8 mouse cellular contexts compared by ENCODE assay signal in the genomic region with DNA sequence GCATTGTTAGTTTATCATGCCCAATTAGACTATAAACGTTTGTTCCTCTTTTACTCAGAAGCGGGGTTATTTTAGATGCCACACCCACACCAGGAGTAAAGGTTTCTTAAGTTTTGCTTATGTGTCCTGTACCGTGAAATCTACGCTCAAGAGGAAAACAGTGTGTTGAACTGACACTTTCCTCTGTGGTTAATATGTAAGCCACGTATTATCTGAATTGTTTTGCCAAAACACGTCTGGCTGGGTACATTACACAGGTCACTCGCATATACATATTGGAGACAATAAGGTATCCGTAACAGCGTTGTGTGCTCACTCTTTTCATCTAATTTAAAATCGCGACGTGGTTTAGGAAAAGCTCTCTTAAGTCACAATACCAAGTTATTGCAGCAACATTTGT.
DNase-seq lines count a peak whose midpoint lies in the region; ATAC-seq lines count a peak whose summit lies in the region.

No protein-coding gene starts in this region.

- peak overlapping the region; percentile 52; the same call in 1 of the 2 replicates for H3K27ac ChIP-seq in limb, embryonic 13.5 days
- peak overlapping the region; percentile 98 for H3K27ac ChIP-seq in neural tube, embryonic 13.5 days (replicated peaks)

- WGBS in limb, embryonic 13.5 days: 28% methylated on average over 12 of the region's 12 CpGs
- WGBS in neural tube, embryonic 13.5 days: 25% methylated on average over 12 of the region's 12 CpGs

- H3K4me2 ChIP-seq in limb, embryonic 13.5 days (replicated peaks): peak overlapping the region; percentile 67
- H3K4me2 ChIP-seq in neural tube, embryonic 13.5 days: peak overlapping the region; percentile 74

- peak; percentile 7 for ATAC-seq in frontal cortex, adult (ENCODE audit: low TSS enrichment)
- no peak for ATAC-seq in limb, embryonic 13.5 days (ENCODE audit: low FRiP score, low read depth)
- ATAC-seq in neural tube, embryonic 13.5 days (ENCODE audit: low read depth): peak; percentile 22; the same call in 1 of the 2 replicates
- no peak for ATAC-seq in erythroblast, adult 5-6 weeks (replicated peaks; ENCODE audit: low FRiP score, poor library complexity, severe bottlenecking)

- H3K4me1 ChIP-seq in limb, embryonic 13.5 days: peaks cover 20% of the 10 kb centered on the region
- H3K4me1 ChIP-seq in neural tube, embryonic 13.5 days (replicated peaks): peaks cover 14% of the 10 kb centered on the region

- H3K4me3 ChIP-seq in limb, embryonic 13.5 days: peak overlapping the region; percentile 45
- peak overlapping the region; percentile 51 for H3K4me3 ChIP-seq in neural tube, embryonic 13.5 days

- no peaks in the 10 kb centered on the region for H3K36me3 ChIP-seq in limb, embryonic 13.5 days
- no peaks in the 10 kb centered on the region for H3K36me3 ChIP-seq in neural tube, embryonic 13.5 days

- DNase-seq in frontal cortex, postnatal 25 days (ENCODE audit: low spot score in 2 of 2): no peak
- peak; percentile 29 for DNase-seq in thymus, postnatal 25 days
- no peak for DNase-seq in thymus, postnatal 4 days
- DNase-seq in urinary bladder, adult 2 months (ENCODE audit: low spot score): no peak

- H3K27me3 ChIP-seq in limb, embryonic 13.5 days: no peaks in the 10 kb centered on the region
- H3K27me3 ChIP-seq in neural tube, embryonic 13.5 days: no peaks in the 10 kb centered on the region

- H3K9me3 ChIP-seq in limb, embryonic 13.5 days: no peaks in the 10 kb centered on the region
- H3K9me3 ChIP-seq in neural tube, embryonic 13.5 days: no peaks in the 10 kb centered on the region

- H3K9ac ChIP-seq in limb, embryonic 13.5 days: peak overlapping the region; percentile 21; the same call in 1 of the 2 replicates
- H3K9ac ChIP-seq in neural tube, embryonic 13.5 days: peak overlapping the region; percentile 87

Comparison
In these comparisons a context has a peak if more than half of its experiments do, and no peak if none do; other contexts are left out.
1. ATAC-seq: peak in frontal cortex, adult (single experiment) and neural tube, embryonic 13.5 days (single experiment); none in limb, embryonic 13.5 days (single experiment) and erythroblast, adult 5-6 weeks (single experiment).